Mouse (Mus musculus): ENCODE measurements around the gene Magi1.

- TF ChIP-seq CTCF (conservative IDR thresholded peaks at IDR 0.05 in 1 of 2, IDR thresholded peaks at IDR 0.05 in 1 of 2; ENCODE audit: low read depth in 2 of 2, low read length in 2 of 2) (no peak), POLR2A (IDR thresholded peaks at IDR 0.05; ENCODE audit: low read depth, low read length) (no peak), CHD1 (IDR thresholded peaks at IDR 0.05; ENCODE audit: low read depth, low read length) (no peak)
Observed at GRCm38 (mm10) chr6:94180331-94181150, 103.2 kb downstream of the Magi1 start.

Measured in CH12.LX (cell line).